Mouse (Mus musculus): ENCODE measurements around the gene Fam57b. TPM values are rescaled to one million over a fixed set of nuclear protein-coding genes. Genes with fewer than 3 reads are reported as not detected.
A peak's percentile ranks its signal among the peaks of the same experiment; 100 is the strongest.

Gene Fam57b
- polyA plus RNA-seq, 1 experiment = 2.9 TPM

- Histone ChIP-seq H3K4me3 (ENCODE audit: control insufficient read depth, insufficient read depth, low read length) (no peak overlapping the region), H3K27ac (ENCODE audit: control insufficient read depth, insufficient read depth, low read length) (no peak overlapping the region), H3K4me1 (replicated peaks; ENCODE audit: control insufficient read depth, insufficient read depth, low read length) (peaks cover 9% of the 10 kb centered on the region), H3K36me3 (ENCODE audit: control insufficient read depth, insufficient read depth, low read length) (no peaks in the 10 kb centered on the region), H3K27me3 (ENCODE audit: control insufficient read depth, insufficient read depth, low read length) (no peaks in the 10 kb centered on the region)
- TF ChIP-seq CTCF (IDR thresholded peaks at IDR 0.05; ENCODE audit: borderline replicate concordance, control insufficient read depth, extremely low read depth, insufficient read depth, low read length, poor library complexity) = no peak
- no peak for TF ChIP-seq POLR2A (IDR thresholded peaks at IDR 0.05; ENCODE audit: control insufficient read depth, extremely low read depth, insufficient read depth, low read length, poor library complexity)
- WGBS = 90% methylated on average over 4 of the region's 4 CpGs
- DNase-seq = no peak
Observed at GRCm38 (mm10) chr7:126807405-126807804, 9.9 kb downstream of the Fam57b start.

GRCm38 (mm10) chr7:126808703-126809455 is 11.4 kb downstream of the Fam57b start:
- peak overlapping the region; percentile 53 for H3K4me3 ChIP-seq (ENCODE audit: control insufficient read depth, insufficient read depth, low read length)
- H3K36me3 ChIP-seq (ENCODE audit: control insufficient read depth, insufficient read depth, low read length) = no peaks in the 10 kb centered on the region
- peaks cover 10% of the 10 kb centered on the region for H3K4me1 ChIP-seq (replicated peaks; ENCODE audit: control insufficient read depth, insufficient read depth, low read length)
- no peaks in the 10 kb centered on the region for H3K27me3 ChIP-seq (ENCODE audit: control insufficient read depth, insufficient read depth, low read length)
- H3K27ac ChIP-seq (ENCODE audit: control insufficient read depth, insufficient read depth, low read length) = no peak overlapping the region
- TF ChIP-seq POLR2A (IDR thresholded peaks at IDR 0.05; ENCODE audit: control insufficient read depth, extremely low read depth, insufficient read depth, low read length, poor library complexity) (no peak), CTCF (IDR thresholded peaks at IDR 0.05; ENCODE audit: borderline replicate concordance, control insufficient read depth, extremely low read depth, insufficient read depth, low read length, poor library complexity) (no peak)
- peak; percentile 61 for DNase-seq
- 2% methylated on average over 43 of the region's 43 CpGs for WGBS

- Histone ChIP-seq H3K36me3 (ENCODE audit: control insufficient read depth, insufficient read depth, low read length) (no peaks in the 10 kb centered on the region), H3K4me1 (replicated peaks; ENCODE audit: control insufficient read depth, insufficient read depth, low read length) (peaks cover 14% of the 10 kb centered on the region), H3K27ac (ENCODE audit: control insufficient read depth, insufficient read depth, low read length) (no peak overlapping the region), H3K27me3 (ENCODE audit: control insufficient read depth, insufficient read depth, low read length) (no peaks in the 10 kb centered on the region), H3K4me3 (ENCODE audit: control insufficient read depth, insufficient read depth, low read length) (no peak overlapping the region)
- TF ChIP-seq CTCF (IDR thresholded peaks at IDR 0.05; ENCODE audit: borderline replicate concordance, control insufficient read depth, extremely low read depth, insufficient read depth, low read length, poor library complexity) = no peak
- TF ChIP-seq POLR2A (IDR thresholded peaks at IDR 0.05; ENCODE audit: control insufficient read depth, extremely low read depth, insufficient read depth, low read length, poor library complexity) = no peak
- 79% methylated on average over 5 of the region's 5 CpGs for WGBS
- DNase-seq = no peak
Observed at GRCm38 (mm10) chr7:126809723-126810369, 12.4 kb downstream of the Fam57b start.

GRCm38 (mm10) chr7:126815726-126816222 is 18.3 kb downstream of the Fam57b start:
- no peak overlapping the region for H3K27ac ChIP-seq (ENCODE audit: control insufficient read depth, insufficient read depth, low read length)
- no peak for TF ChIP-seq POLR2A (IDR thresholded peaks at IDR 0.05; ENCODE audit: control insufficient read depth, extremely low read depth, insufficient read depth, low read length, poor library complexity)
- TF ChIP-seq CTCF (IDR thresholded peaks at IDR 0.05; ENCODE audit: borderline replicate concordance, control insufficient read depth, extremely low read depth, insufficient read depth, low read length, poor library complexity) = no peak
- H3K4me1 ChIP-seq (replicated peaks; ENCODE audit: control insufficient read depth, insufficient read depth, low read length) = peaks cover 5% of the 10 kb centered on the region
- 81% methylated on average over 8 of the region's 8 CpGs for WGBS
- H3K27me3 ChIP-seq (ENCODE audit: control insufficient read depth, insufficient read depth, low read length) = no peaks in the 10 kb centered on the region
- no peak overlapping the region for H3K4me3 ChIP-seq (ENCODE audit: control insufficient read depth, insufficient read depth, low read length)
- H3K36me3 ChIP-seq (ENCODE audit: control insufficient read depth, insufficient read depth, low read length) = no peaks in the 10 kb centered on the region
- DNase-seq = no peak

GRCm38 (mm10) chr7:126816494-126816893 is 19.0 kb downstream of the Fam57b start:
- no peak for DNase-seq
- 93% methylated on average over 8 of the region's 8 CpGs for WGBS
- H3K4me3 ChIP-seq (ENCODE audit: control insufficient read depth, insufficient read depth, low read length) = no peak overlapping the region

GRCm38 (mm10) chr7:126817595-126817994 is 20.1 kb downstream of the Fam57b start:
- H3K27ac ChIP-seq (ENCODE audit: control insufficient read depth, insufficient read depth, low read length) = no peak overlapping the region
- H3K27me3 ChIP-seq (ENCODE audit: control insufficient read depth, insufficient read depth, low read length) = no peaks in the 10 kb centered on the region
- H3K4me1 ChIP-seq (replicated peaks; ENCODE audit: control insufficient read depth, insufficient read depth, low read length) = peaks cover 5% of the 10 kb centered on the region
- no peak overlapping the region for H3K4me3 ChIP-seq (ENCODE audit: control insufficient read depth, insufficient read depth, low read length)
- no peak for TF ChIP-seq POLR2A (IDR thresholded peaks at IDR 0.05; ENCODE audit: control insufficient read depth, extremely low read depth, insufficient read depth, low read length, poor library complexity)
- TF ChIP-seq CTCF (IDR thresholded peaks at IDR 0.05; ENCODE audit: borderline replicate concordance, control insufficient read depth, extremely low read depth, insufficient read depth, low read length, poor library complexity) = no peak
- no peaks in the 10 kb centered on the region for H3K36me3 ChIP-seq (ENCODE audit: control insufficient read depth, insufficient read depth, low read length)
- 92% methylated on average over 7 of the region's 7 CpGs for WGBS
- DNase-seq = no peak

More at GRCm38 (mm10) chr7:126816494-126816893, 19.0 kb downstream of the Fam57b start:
- no peaks in the 10 kb centered on the region for H3K36me3 ChIP-seq (ENCODE audit: control insufficient read depth, insufficient read depth, low read length)
- H3K27me3 ChIP-seq (ENCODE audit: control insufficient read depth, insufficient read depth, low read length) = no peaks in the 10 kb centered on the region
- peaks cover 5% of the 10 kb centered on the region for H3K4me1 ChIP-seq (replicated peaks; ENCODE audit: control insufficient read depth, insufficient read depth, low read length)
- no peak overlapping the region for H3K27ac ChIP-seq (ENCODE audit: control insufficient read depth, insufficient read depth, low read length)
- TF ChIP-seq CTCF (IDR thresholded peaks at IDR 0.05; ENCODE audit: borderline replicate concordance, control insufficient read depth, extremely low read depth, insufficient read depth, low read length, poor library complexity) (no peak), POLR2A (IDR thresholded peaks at IDR 0.05; ENCODE audit: control insufficient read depth, extremely low read depth, insufficient read depth, low read length, poor library complexity) (no peak)

Data from thymus, adult 2 months (tissue).